Mouse (Mus musculus) right cerebral cortex, postnatal 10 days (tissue): Measurements from ENCODE around the gene Rasgef1b.
A peak's percentile ranks its signal among the peaks of the same experiment; 100 is the strongest.

Experiments
- DNase-seq, 2 experiments: peaks; one replicate each; pipeline ENCODE4 v3.0.0; 2021; ENCODE audit warnings: low spot score in 2 of 2

Gene Rasgef1b

GRCm38 (mm10) chr5:99495354-99496156 is 233.3 kb downstream of the Rasgef1b start:
- DNase-seq = no peak

- DNase-seq = no peak
These were observed 235.0 kb downstream of the Rasgef1b start for GRCm38 (mm10) chr5:99493861-99494260.

- no peak for DNase-seq
These were observed 235.8 kb downstream of the Rasgef1b start for GRCm38 (mm10) chr5:99493017-99493416.

- no peak for DNase-seq
These were observed 240.2 kb downstream of the Rasgef1b start for GRCm38 (mm10) chr5:99488479-99489158.

GRCm38 (mm10) chr5:99487009-99487858 is 241.6 kb downstream of the Rasgef1b start:
- peak in 1 of 2 experiments; percentile 58 for DNase-seq

GRCm38 (mm10) chr5:99483162-99483561 is 245.7 kb downstream of the Rasgef1b start:
- DNase-seq = no peak

- peak in 1 of 2 experiments; percentile 38 for DNase-seq
These were observed 246.3 kb downstream of the Rasgef1b start for GRCm38 (mm10) chr5:99482524-99482923.

GRCm38 (mm10) chr5:99482016-99482415 is 246.8 kb downstream of the Rasgef1b start:
- no peak for DNase-seq

GRCm38 (mm10) chr5:99480078-99481031 is 248.5 kb downstream of the Rasgef1b start:
- no peak for DNase-seq

GRCm38 (mm10) chr5:99479263-99480077 is 249.4 kb downstream of the Rasgef1b start:
- DNase-seq = peak; percentile 78 to 80

- DNase-seq = no peak
These were observed 250.1 kb downstream of the Rasgef1b start for GRCm38 (mm10) chr5:99478716-99479115.

GRCm38 (mm10) chr5:99477420-99477815 is 251.4 kb downstream of the Rasgef1b start:
- no peak for DNase-seq

GRCm38 (mm10) chr5:99476640-99477419 is 252.0 kb downstream of the Rasgef1b start:
- DNase-seq = no peak

GRCm38 (mm10) chr5:99472607-99473335 is 256.1 kb downstream of the Rasgef1b start:
- no peak for DNase-seq

GRCm38 (mm10) chr5:99471790-99472189 is 257.1 kb downstream of the Rasgef1b start:
- no peak for DNase-seq

GRCm38 (mm10) chr5:99470613-99471012 is 258.3 kb downstream of the Rasgef1b start:
- DNase-seq = no peak

GRCm38 (mm10) chr5:99459007-99459406 is 269.9 kb downstream of the Rasgef1b start:
- DNase-seq = peak in 1 of 2 experiments; percentile 80

GRCm38 (mm10) chr5:99457291-99457690 is 271.6 kb downstream of the Rasgef1b start:
- DNase-seq = no peak

- DNase-seq = no peak
These were observed 276.9 kb downstream of the Rasgef1b start for GRCm38 (mm10) chr5:99451939-99452338.
